Mouse (Mus musculus): ENCODE results near the gene Farsb.

Farsb gene

GRCm38 (mm10) chr1:78484361-78484760 is 4.3 kb downstream of the Farsb start:
- DNase-seq (ENCODE audit: low spot score in 2 of 2), result no peak

- no peak for DNase-seq (ENCODE audit: low spot score in 2 of 2)
Observed at GRCm38 (mm10) chr1:78483430-78483829, 5.3 kb downstream of the Farsb start.

GRCm38 (mm10) chr1:78472441-78472840 is 16.3 kb downstream of the Farsb start:
- DNase-seq (ENCODE audit: low spot score in 2 of 2), result no peak

- DNase-seq (ENCODE audit: low spot score in 2 of 2), result peak in 1 of 2 experiments; percentile 9
Observed at GRCm38 (mm10) chr1:78454659-78455058, 34.0 kb downstream of the Farsb start.

GRCm38 (mm10) chr1:78453886-78454285 is 34.8 kb downstream of the Farsb start:
- no peak for DNase-seq (ENCODE audit: low spot score in 2 of 2)

GRCm38 (mm10) chr1:78452544-78452943 is 36.2 kb downstream of the Farsb start:
- no peak for DNase-seq (ENCODE audit: low spot score in 2 of 2)

- DNase-seq (ENCODE audit: low spot score in 2 of 2), result no peak
Observed at GRCm38 (mm10) chr1:78451070-78451854, 37.4 kb downstream of the Farsb start.

- no peak for DNase-seq (ENCODE audit: low spot score in 2 of 2)
Observed at GRCm38 (mm10) chr1:78448091-78448490, 40.6 kb downstream of the Farsb start.

GRCm38 (mm10) chr1:78446742-78447141 is 42.0 kb downstream of the Farsb start:
- no peak for DNase-seq (ENCODE audit: low spot score in 2 of 2)

- DNase-seq (ENCODE audit: low spot score in 2 of 2), result no peak
Observed at GRCm38 (mm10) chr1:78446232-78446631, 42.5 kb downstream of the Farsb start.

- no peak for DNase-seq (ENCODE audit: low spot score in 2 of 2)
Observed at GRCm38 (mm10) chr1:78443056-78443455, 45.6 kb downstream of the Farsb start.

GRCm38 (mm10) chr1:78440716-78441115 is 48.0 kb downstream of the Farsb start:
- DNase-seq (ENCODE audit: low spot score in 2 of 2), result no peak

- DNase-seq (ENCODE audit: low spot score in 2 of 2), result no peak
Observed at GRCm38 (mm10) chr1:78437150-78437549, 51.5 kb downstream of the Farsb start.

GRCm38 (mm10) chr1:78436445-78436844 is 52.3 kb downstream of the Farsb start:
- DNase-seq (ENCODE audit: low spot score in 2 of 2), result no peak

GRCm38 (mm10) chr1:78435967-78436366 is 52.7 kb downstream of the Farsb start:
- no peak for DNase-seq (ENCODE audit: low spot score in 2 of 2)

- DNase-seq (ENCODE audit: low spot score in 2 of 2), result no peak
Observed at GRCm38 (mm10) chr1:78433472-78433871, 55.2 kb downstream of the Farsb start.

GRCm38 (mm10) chr1:78428851-78429250 is 59.8 kb downstream of the Farsb start:
- DNase-seq (ENCODE audit: low spot score in 2 of 2), result no peak

GRCm38 (mm10) chr1:78426841-78427240 is 61.9 kb downstream of the Farsb start:
- DNase-seq (ENCODE audit: low spot score in 2 of 2), result no peak

- DNase-seq (ENCODE audit: low spot score in 2 of 2), result no peak
Observed at GRCm38 (mm10) chr1:78425793-78426700, 62.6 kb downstream of the Farsb start.

GRCm38 (mm10) chr1:78425309-78425708 is 63.4 kb downstream of the Farsb start:
- DNase-seq (ENCODE audit: low spot score in 2 of 2), result no peak

GRCm38 (mm10) chr1:78424848-78425247 is 63.8 kb downstream of the Farsb start:
- DNase-seq (ENCODE audit: low spot score in 2 of 2), result no peak

- no peak for DNase-seq (ENCODE audit: low spot score in 2 of 2)
Observed at GRCm38 (mm10) chr1:78422576-78422975, 66.1 kb downstream of the Farsb start.

- no peak for DNase-seq (ENCODE audit: low spot score in 2 of 2)
Observed at GRCm38 (mm10) chr1:78421749-78422148, 66.9 kb downstream of the Farsb start.

All from thymus, postnatal 10 days (tissue).